Mouse (Mus musculus) ES-Bruce4 (cell line): ENCODE data around the gene Rps28.

Source experiments
- CTCF ChIP-seq: IDR thresholded peaks from one replicate; pipeline ENCODE4 v1.8.1; 2011; ENCODE audit warnings: low read depth, low read length
- EP300 ChIP-seq: IDR thresholded peaks from 2 replicates; pipeline ENCODE4 v1.6.1; 2011; ENCODE audit warnings: low read depth, low read length; ENCODE audit not compliant: insufficient read depth
- POLR2A ChIP-seq: IDR thresholded peaks from one replicate; pipeline ENCODE4 v1.8.1; 2011; ENCODE audit warnings: low read length; ENCODE audit not compliant: insufficient read depth

- TF ChIP-seq CTCF (no peak), POLR2A (no peak), EP300 (no peak)
These were observed 11.4 kb downstream of the Rps28 start for GRCm38 (mm10) chr17:33812990-33813389.
